Mouse (Mus musculus) embryonic facial prominence, embryonic 10.5 days (tissue): ENCODE data around the gene Cubn. TPM values are rescaled to one million over a fixed set of nuclear protein-coding genes. Genes with fewer than 3 reads are reported as not detected.
A peak's percentile ranks its signal among the peaks of the same experiment; 100 is the strongest.

Experiments used
- DNase-seq: peaks from one replicate; pipeline ENCODE4 v3.0.0-alpha.2; 2017; ENCODE audit warnings: low spot score
- H3K27ac ChIP-seq: fragments of 300-500 bp; sonication (generic); replicated peaks from 2 replicates; pipeline ENCODE4 v1.5.1; 2016; ENCODE audit warnings: mild to moderate bottlenecking
- H3K27me3 ChIP-seq: fragments of 300-500 bp; sonication (generic); replicated peaks from 2 replicates; pipeline ENCODE4 v1.6.1; 2016; ENCODE audit warnings: low read depth, mild to moderate bottlenecking; ENCODE audit not compliant: poor library complexity, severe bottlenecking
- H3K36me3 ChIP-seq: fragments of 300-500 bp; sonication (generic); replicated peaks from 2 replicates; pipeline ENCODE4 v1.6.1; 2016; ENCODE audit warnings: mild to moderate bottlenecking, moderate library complexity
- H3K4me1 ChIP-seq: fragments of 300-500 bp; sonication (generic); 2 replicates; pipeline ENCODE4 v1.6.1; 2016
- H3K4me3 ChIP-seq: fragments of 300-500 bp; sonication (generic); 2 replicates; pipeline ENCODE4 v1.5.1; 2016; ENCODE audit warnings: mild to moderate bottlenecking, moderate library complexity
- H3K9me3 ChIP-seq: fragments of 300-500 bp; sonication (generic); 2 replicates; pipeline ENCODE4 v1.6.1; 2016; ENCODE audit warnings: mild to moderate bottlenecking
- WGBS: fragments of 180-500 bp; shearing (Covaris S2); methylation state at CpG from one replicate; pipeline ENCODE4 v1.1.7; 2016; 5-methylcytosine and 5-hydroxymethylcytosine counted together
- polyA plus RNA-seq: library from polyadenylated mRNA; unstranded; fragments of >200 nt; fragmentation: Nextera tagmentation; extraction: Ambion mirVana; gene quantifications from 2 replicates; pipeline ENCODE4 v1.2.1, GENCODE M21; 2016

The Cubn gene
- 0.11 and 0.14 TPM in 2 replicates for polyA plus RNA-seq

DNA sequence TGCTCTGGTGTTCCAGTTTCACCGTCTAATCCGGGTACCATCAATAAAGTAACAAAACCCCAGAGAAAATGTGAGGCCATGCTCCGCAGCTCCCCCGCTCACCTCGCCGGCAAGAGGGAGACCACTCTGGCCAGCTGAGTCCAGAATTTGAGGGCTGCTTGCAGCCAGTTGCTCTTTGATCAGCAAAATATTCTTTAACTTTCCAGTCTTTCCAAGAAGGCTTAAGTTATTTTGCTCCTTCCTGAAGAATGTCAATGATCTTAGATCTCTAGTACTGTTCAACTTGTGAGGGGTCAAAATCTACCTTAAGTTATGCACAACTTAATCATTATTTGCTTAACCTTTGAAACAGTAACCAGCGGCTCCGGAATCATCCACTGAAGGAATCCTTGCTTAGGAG, at the start of gene Cubn:
TSS of gene Cubn (minus strand) at position 80 of the 400 bp plus-strand sequence.
- Histone ChIP-seq H3K27me3 (no peaks in the 10 kb centered on the region), H3K27ac (no peak within 1 kb of the TSS), H3K4me3 (no peak within 1 kb of the TSS), H3K4me1 (peaks cover 10% of the 10 kb centered on the region), H3K36me3 (no peaks in the 10 kb centered on the region), H3K9me3 (no peaks in the 10 kb centered on the region)
- DNase-seq = peak; percentile 18
- 33% methylated on average over 8 of the region's 8 CpGs for WGBS

- Histone ChIP-seq H3K36me3 (no peaks in the 10 kb centered on the region), H3K27me3 (no peaks in the 10 kb centered on the region), H3K4me3 (no peak overlapping the region), H3K4me1 (peaks cover 19% of the 10 kb centered on the region), H3K27ac (no peak overlapping the region), H3K9me3 (no peaks in the 10 kb centered on the region)
- WGBS = 89% methylated on average over 1 of the region's 1 CpGs
- no peak for DNase-seq
Observed at GRCm38 (mm10) chr2:13539860-13540259, 48.2 kb upstream of the Cubn start.

- Histone ChIP-seq H3K27me3 (no peaks in the 10 kb centered on the region), H3K36me3 (no peaks in the 10 kb centered on the region), H3K9me3 (no peaks in the 10 kb centered on the region), H3K27ac (no peak overlapping the region), H3K4me1 (peaks cover 11% of the 10 kb centered on the region), H3K4me3 (no peak overlapping the region)
- WGBS = 69% methylated on average over 6 of the region's 6 CpGs
- no peak for DNase-seq
Observed at GRCm38 (mm10) chr2:13538704-13539377, 47.2 kb upstream of the Cubn start.

GRCm38 (mm10) chr2:13538258-13538657, 46.6 kb upstream of the Cubn start:
- Histone ChIP-seq H3K4me3 (no peak overlapping the region), H3K36me3 (no peaks in the 10 kb centered on the region), H3K9me3 (no peaks in the 10 kb centered on the region), H3K27me3 (no peaks in the 10 kb centered on the region), H3K4me1 (peaks cover 7% of the 10 kb centered on the region; the same call in 1 of the 2 replicates), H3K27ac (no peak overlapping the region)
- WGBS = 83% methylated on average over 2 of the region's 2 CpGs
- DNase-seq = no peak

DNA sequence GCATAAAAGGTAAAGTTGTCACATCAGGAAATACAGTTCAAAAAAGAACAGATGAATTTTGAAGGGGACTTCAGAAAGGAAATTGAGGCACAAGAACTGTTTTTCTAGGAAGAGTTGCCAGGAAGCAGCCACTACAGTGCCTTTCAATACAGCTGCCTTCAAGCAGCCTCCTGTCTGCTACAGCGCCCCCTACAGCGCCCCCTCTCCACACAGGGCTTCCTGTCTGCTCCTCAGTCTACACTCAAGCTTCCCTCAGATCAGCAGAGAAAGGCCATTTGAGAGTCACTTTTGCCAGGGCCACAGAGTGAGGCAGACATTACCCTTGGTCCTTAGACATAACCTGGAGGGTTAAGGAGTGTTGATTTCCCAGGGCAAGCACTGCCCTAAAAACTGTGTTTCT, 46.1 kb upstream of the Cubn start:
- DNase-seq = peak; percentile 17
- WGBS = 13% methylated on average over 2 of the region's 2 CpGs
- H3K36me3 ChIP-seq = no peaks in the 10 kb centered on the region

DNA sequence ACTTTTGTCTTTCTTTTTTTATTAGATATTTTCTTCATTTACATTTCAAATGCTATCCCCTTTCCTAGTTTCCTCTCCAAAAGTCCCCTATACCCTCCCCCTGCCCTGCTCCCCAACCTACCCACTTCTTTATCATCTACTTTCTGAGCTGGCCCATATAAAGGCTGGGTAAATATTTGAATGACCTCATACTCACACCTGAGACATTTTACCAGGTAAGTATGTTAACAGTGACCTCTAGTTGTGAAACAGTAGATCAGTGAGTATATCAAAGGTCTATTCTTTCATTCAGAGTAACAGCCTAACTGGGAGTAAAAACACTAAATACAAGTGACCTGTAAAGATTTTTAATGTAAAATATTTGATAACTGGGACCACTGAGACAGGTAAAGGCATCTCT, 45.1 kb upstream of the Cubn start:
- peaks cover 4% of the 10 kb centered on the region; the same call in 1 of the 2 replicates for H3K4me1 ChIP-seq
- no peak overlapping the region for H3K4me3 ChIP-seq
- no peaks in the 10 kb centered on the region for H3K9me3 ChIP-seq
- H3K27ac ChIP-seq = no peak overlapping the region
- no peak for DNase-seq
- H3K36me3 ChIP-seq = no peaks in the 10 kb centered on the region
- H3K27me3 ChIP-seq = no peaks in the 10 kb centered on the region

More for the DNA sequence above, 46.1 kb upstream of the Cubn start:
- Histone ChIP-seq H3K9me3 (no peaks in the 10 kb centered on the region), H3K4me3 (no peak overlapping the region), H3K27ac (no peak overlapping the region), H3K4me1 (peaks cover 4% of the 10 kb centered on the region; the same call in 1 of the 2 replicates), H3K27me3 (no peaks in the 10 kb centered on the region)

GRCm38 (mm10) chr2:13530639-13531038, 39.0 kb upstream of the Cubn start:
- H3K4me1 ChIP-seq = peaks cover 4% of the 10 kb centered on the region; the same call in 1 of the 2 replicates
- no peak for DNase-seq
- 89% methylated on average over 6 of the region's 6 CpGs for WGBS
- no peak overlapping the region for H3K4me3 ChIP-seq
- no peaks in the 10 kb centered on the region for H3K27me3 ChIP-seq
- H3K27ac ChIP-seq = no peak overlapping the region
- no peaks in the 10 kb centered on the region for H3K9me3 ChIP-seq
- H3K36me3 ChIP-seq = no peaks in the 10 kb centered on the region

DNA sequence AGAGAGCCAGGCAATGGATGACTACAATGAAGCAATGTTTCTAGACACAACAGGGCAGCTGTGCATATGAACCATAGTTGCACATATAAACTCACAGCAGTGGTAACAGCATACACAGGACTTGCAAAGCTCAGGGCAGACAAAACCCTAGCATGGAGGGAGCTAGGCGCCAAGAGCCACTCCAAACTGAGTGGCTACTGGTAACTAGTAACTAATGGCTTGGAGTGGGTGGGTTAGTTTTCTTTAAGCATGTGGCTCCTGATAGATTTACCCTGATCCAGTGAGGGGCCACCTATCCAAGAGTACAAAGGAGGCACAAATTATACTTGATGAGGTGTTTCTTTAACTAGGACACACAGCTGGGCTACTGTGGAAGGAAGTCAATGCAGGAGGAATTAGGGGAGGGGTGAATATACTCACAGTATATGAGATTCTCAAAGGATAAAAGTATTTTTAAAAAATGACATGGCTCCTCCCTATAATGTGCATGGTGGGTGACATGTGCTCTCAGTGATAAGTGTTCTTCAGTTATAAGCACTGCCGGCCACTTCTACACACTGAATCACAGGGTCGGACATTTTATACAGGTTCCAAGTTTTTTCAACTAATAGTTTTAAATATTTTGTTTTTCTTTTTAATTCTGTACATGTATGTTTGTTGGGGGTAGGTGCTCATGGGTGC, 37.8 kb upstream of the Cubn start:
- no peaks in the 10 kb centered on the region for H3K36me3 ChIP-seq
- DNase-seq = no peak
- H3K4me3 ChIP-seq = no peak overlapping the region
- H3K27ac ChIP-seq = no peak overlapping the region
- no peaks in the 10 kb centered on the region for H3K27me3 ChIP-seq
- WGBS = 96% methylated on average over 3 of the region's 3 CpGs
- no peaks in the 10 kb centered on the region for H3K4me1 ChIP-seq
- H3K9me3 ChIP-seq = no peaks in the 10 kb centered on the region

DNA sequence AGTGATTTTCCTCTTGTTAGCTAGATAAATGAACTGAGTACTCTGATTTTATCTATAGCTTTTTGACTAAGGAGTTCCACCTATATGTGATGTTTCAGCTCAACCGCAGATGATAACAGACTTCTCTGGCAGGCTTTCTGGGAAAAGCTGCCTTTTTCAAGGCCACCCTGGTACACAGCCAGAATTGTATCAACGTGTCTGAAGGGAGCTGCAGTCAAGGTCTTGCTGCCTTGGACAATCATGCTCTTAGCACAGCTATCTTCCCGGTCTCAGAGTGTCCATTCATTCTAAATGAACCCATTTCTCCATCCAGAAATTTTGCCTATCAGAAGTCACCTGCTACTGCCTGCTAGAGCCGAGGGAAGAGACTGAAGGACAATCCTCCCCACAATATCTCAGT, 35.9 kb upstream of the Cubn start:
- Histone ChIP-seq H3K36me3 (no peaks in the 10 kb centered on the region), H3K4me1 (0 out of 2 replicates have a peak, but pooled peaks cover 4% of the 10 kb centered on the region), H3K9me3 (no peaks in the 10 kb centered on the region), H3K27me3 (no peaks in the 10 kb centered on the region), H3K4me3 (no peak overlapping the region), H3K27ac (no peak overlapping the region)
- DNase-seq = no peak
- WGBS = 82% methylated on average over 4 of the region's 4 CpGs

- Histone ChIP-seq H3K9me3 (no peaks in the 10 kb centered on the region), H3K4me3 (no peak overlapping the region), H3K36me3 (no peaks in the 10 kb centered on the region), H3K27me3 (no peaks in the 10 kb centered on the region), H3K27ac (no peak overlapping the region), H3K4me1 (0 out of 2 replicates have a peak, but pooled peaks cover 4% of the 10 kb centered on the region)
- 65% methylated on average over 2 of the region's 2 CpGs for WGBS
- DNase-seq = no peak
Observed at GRCm38 (mm10) chr2:13527125-13527524, 35.5 kb upstream of the Cubn start.

DNA sequence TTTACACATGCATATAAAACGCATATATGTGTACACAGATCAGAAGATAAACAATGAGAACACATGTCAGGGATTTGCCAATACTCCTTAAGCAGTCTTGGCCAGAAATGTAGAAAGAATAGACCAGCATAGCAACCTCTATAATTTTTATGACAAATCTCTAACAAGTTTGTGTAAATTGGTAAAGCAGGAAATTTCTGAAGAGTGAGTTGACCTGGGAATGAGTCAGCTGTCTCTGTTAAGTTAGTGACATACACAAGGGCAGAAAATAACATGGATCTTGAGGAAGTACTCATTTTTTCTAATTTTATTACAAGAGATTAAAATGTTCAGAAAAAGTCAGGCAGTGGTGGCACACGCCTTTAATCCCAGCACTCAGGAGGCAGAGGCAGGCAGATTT, 34.6 kb upstream of the Cubn start:
- H3K4me1 ChIP-seq = 0 out of 2 replicates have a peak, but pooled peaks cover 4% of the 10 kb centered on the region
- no peaks in the 10 kb centered on the region for H3K36me3 ChIP-seq
- no peak overlapping the region for H3K4me3 ChIP-seq
- H3K27me3 ChIP-seq = no peaks in the 10 kb centered on the region
- no peak overlapping the region for H3K27ac ChIP-seq
- WGBS = 94% methylated on average over 2 of the region's 2 CpGs
- H3K9me3 ChIP-seq = no peaks in the 10 kb centered on the region
- no peak for DNase-seq

GRCm38 (mm10) chr2:13523540-13524456, 32.2 kb upstream of the Cubn start:
- no peaks in the 10 kb centered on the region for H3K9me3 ChIP-seq
- H3K27me3 ChIP-seq = no peaks in the 10 kb centered on the region
- H3K4me1 ChIP-seq = 0 out of 2 replicates have a peak, but pooled peaks cover 4% of the 10 kb centered on the region
- no peak overlapping the region for H3K4me3 ChIP-seq
- DNase-seq = no peak
- no peak overlapping the region for H3K27ac ChIP-seq
- WGBS = 65% methylated on average over 8 of the region's 8 CpGs
- 0 out of 2 replicates have a peak, but pooled peaks cover 1% of the 10 kb centered on the region for H3K36me3 ChIP-seq
